Mouse (Mus musculus): ENCODE measurements around the gene Eef1b2. TPM values are rescaled to one million over a fixed set of nuclear protein-coding genes. Genes with fewer than 3 reads are reported as not detected.

Eef1b2 gene
- total and polyA plus RNA-seq, 2 experiments from 2014 or later: 227 to 291 TPM

DNA sequence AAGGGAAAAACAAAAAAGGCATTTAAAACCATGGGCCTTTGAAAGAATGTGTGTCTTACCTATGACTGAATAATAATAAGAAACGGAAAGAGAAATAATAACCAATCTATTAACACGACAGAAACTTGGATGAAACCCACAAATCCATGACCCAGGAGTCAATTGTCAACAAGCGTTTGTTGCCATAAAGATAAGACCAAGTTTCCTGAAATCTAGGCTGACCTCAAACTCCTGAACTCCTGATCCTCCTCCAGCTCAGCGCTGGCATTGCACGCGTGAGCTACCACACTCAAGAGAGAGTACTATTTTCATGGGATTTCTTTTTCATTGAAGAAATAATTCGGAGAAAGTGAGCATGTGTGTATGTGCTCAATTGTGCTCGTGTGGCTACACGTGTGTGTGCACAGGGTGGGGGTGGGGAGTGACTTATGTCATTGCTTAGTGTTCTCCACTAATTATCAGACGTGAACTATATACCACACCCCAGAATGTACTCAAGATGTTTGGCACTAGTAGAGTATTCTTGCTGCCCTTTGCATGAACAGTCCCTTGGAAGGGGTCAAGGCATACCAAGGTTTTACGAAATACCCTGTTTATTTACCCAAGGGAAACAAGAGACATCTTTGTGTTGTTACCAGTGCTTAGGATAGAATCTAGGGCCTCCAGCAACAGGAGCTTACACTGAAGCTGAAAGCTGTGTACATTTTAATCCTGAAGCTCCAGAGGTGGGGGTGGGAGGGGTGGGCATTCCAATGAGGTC lies 15.9 kb downstream of the Eef1b2 start:
- H3K4me3 ChIP-seq (ENCODE audit: low read depth, low read length): no peak overlapping the region
- TF ChIP-seq EP300 (IDR thresholded peaks at IDR 0.05; ENCODE audit: low read depth) (no peak), CTCF (IDR thresholded peaks at IDR 0.05; ENCODE audit: low read depth) (no peak)
- H3K9ac ChIP-seq (replicated peaks; ENCODE audit: low read depth, low read length): no peak overlapping the region
- H3K4me1 ChIP-seq (ENCODE audit: control insufficient read depth, insufficient read depth): no peaks in the 10 kb centered on the region; the same call in 1 of the 2 replicates
- WGBS: 66% methylated on average over 11 of the region's 11 CpGs
- no peak for ATAC-seq (ENCODE audit: insufficient read depth, low read depth)
- no peaks in the 10 kb centered on the region for H3K36me3 ChIP-seq (replicated peaks; ENCODE audit: control insufficient read depth, insufficient read depth, low read length)
- no peaks in the 10 kb centered on the region for H3K9me3 ChIP-seq (replicated peaks; ENCODE audit: control insufficient read depth, low read length)
- no peak for DNase-seq (ENCODE audit: low spot score)
- no peak overlapping the region for H3K27ac ChIP-seq (ENCODE audit: low read depth)
- no peak overlapping the region for H3K4me2 ChIP-seq (ENCODE audit: low read depth, low read length)
- H3K27me3 ChIP-seq (ENCODE audit: control insufficient read depth, insufficient read depth, low read length): no peaks in the 10 kb centered on the region

DNA sequence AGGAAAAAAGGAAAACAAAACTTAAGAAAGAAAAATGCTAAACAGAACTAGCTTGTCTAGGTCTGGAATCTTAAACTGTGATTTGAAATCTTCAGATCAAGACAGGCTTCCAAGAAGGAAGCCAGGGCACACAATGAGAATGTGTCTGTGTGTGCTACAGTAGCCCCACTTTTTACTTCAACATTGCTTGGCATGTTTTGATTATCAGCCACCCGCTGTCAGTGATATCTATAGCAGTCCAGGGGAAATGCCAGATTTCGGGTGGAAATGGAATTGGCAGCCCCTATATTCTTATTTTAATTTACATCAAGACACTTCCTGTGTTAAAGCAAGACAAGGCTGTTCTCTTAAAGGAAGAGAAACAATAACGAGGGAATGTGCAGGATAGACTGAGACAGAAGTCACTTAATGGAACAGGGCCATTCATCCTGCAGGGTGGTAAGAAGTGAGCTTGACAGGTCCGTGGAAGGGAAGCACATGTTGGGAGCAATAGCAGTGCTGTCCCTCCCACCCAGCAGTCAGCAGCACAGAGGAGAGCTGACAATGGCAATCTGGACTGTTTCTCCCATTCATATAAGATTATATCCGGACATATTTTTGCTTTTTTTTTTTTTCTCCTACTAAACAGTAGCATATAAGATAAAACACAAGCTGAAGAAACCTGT lies 19.4 kb downstream of the Eef1b2 start:
- Histone ChIP-seq H3K4me3 (ENCODE audit: low read depth, low read length) (no peak overlapping the region), H3K9me3 (replicated peaks; ENCODE audit: control insufficient read depth, low read length) (no peaks in the 10 kb centered on the region), H3K4me2 (ENCODE audit: low read depth, low read length) (no peak overlapping the region), H3K9ac (replicated peaks; ENCODE audit: low read depth, low read length) (no peak overlapping the region), H3K36me3 (replicated peaks; ENCODE audit: control insufficient read depth, insufficient read depth, low read length) (no peaks in the 10 kb centered on the region), H3K27ac (ENCODE audit: low read depth) (no peak overlapping the region), H3K4me1 (ENCODE audit: control insufficient read depth, insufficient read depth) (no peaks in the 10 kb centered on the region; the same call in 1 of the 2 replicates), H3K27me3 (ENCODE audit: control insufficient read depth, insufficient read depth, low read length) (no peaks in the 10 kb centered on the region)
- ATAC-seq (ENCODE audit: insufficient read depth, low read depth): no peak
- no peak for TF ChIP-seq EP300 (IDR thresholded peaks at IDR 0.05; ENCODE audit: low read depth)
- TF ChIP-seq CTCF (IDR thresholded peaks at IDR 0.05; ENCODE audit: low read depth): no peak
- DNase-seq (ENCODE audit: low spot score): no peak
- 32% methylated on average over 5 of the region's 5 CpGs for WGBS

DNA sequence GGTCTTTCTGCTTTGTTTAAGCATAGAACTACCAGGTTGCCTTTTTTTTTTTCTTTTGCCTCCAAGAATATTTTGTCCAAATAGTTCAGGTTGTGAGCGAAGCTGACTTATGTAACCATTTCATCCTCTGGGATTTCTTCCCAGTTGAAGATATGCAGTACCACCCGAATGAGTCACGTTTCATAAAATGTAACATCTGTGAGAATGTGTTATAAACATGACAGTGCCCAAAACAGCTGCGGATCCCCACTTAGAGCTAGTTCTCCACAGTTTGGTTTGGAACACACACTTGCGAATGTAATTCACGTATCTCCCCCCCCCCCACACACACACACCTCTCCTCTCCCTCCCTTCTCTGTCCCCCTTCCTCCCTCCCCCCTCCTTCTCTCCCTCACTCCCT lies 22.8 kb downstream of the Eef1b2 start:
- DNase-seq (ENCODE audit: low spot score): no peak
- Histone ChIP-seq H3K4me3 (ENCODE audit: low read depth, low read length) (no peak overlapping the region), H3K4me2 (ENCODE audit: low read depth, low read length) (no peak overlapping the region), H3K9me3 (replicated peaks; ENCODE audit: control insufficient read depth, low read length) (no peaks in the 10 kb centered on the region), H3K27me3 (ENCODE audit: control insufficient read depth, insufficient read depth, low read length) (no peaks in the 10 kb centered on the region), H3K4me1 (ENCODE audit: control insufficient read depth, insufficient read depth) (no peaks in the 10 kb centered on the region), H3K36me3 (replicated peaks; ENCODE audit: control insufficient read depth, insufficient read depth, low read length) (no peaks in the 10 kb centered on the region), H3K27ac (ENCODE audit: low read depth) (no peak overlapping the region), H3K9ac (replicated peaks; ENCODE audit: low read depth, low read length) (no peak overlapping the region)
- WGBS: 83% methylated on average over 6 of the region's 6 CpGs
- TF ChIP-seq CTCF (IDR thresholded peaks at IDR 0.05; ENCODE audit: low read depth) (no peak), EP300 (IDR thresholded peaks at IDR 0.05; ENCODE audit: low read depth) (no peak)
- ATAC-seq (ENCODE audit: insufficient read depth, low read depth): no peak

DNA sequence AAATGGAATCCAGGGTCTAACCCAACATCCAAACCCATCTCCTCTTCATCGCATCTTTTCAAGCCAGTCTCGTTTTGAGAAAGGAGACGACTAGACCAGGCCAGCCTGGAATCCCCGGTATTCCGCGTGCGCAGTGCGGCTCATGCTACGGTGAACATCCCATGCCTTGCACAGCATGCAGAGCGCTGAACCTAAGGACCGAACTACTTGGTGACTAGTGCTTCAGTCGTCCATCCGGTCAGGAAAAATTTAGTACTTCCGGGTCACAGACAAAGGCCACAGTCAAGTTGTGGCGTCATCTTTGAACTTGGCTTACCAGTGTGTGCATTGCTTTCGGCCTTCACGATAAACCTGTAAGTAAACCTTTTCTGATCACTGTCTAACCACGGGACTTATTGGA lies 23.7 kb downstream of the Eef1b2 start:
- H3K9ac ChIP-seq (replicated peaks; ENCODE audit: low read depth, low read length): no peak overlapping the region
- TF ChIP-seq CTCF (IDR thresholded peaks at IDR 0.05; ENCODE audit: low read depth) (no peak), EP300 (IDR thresholded peaks at IDR 0.05; ENCODE audit: low read depth) (no peak)
- H3K27me3 ChIP-seq (ENCODE audit: control insufficient read depth, insufficient read depth, low read length): no peaks in the 10 kb centered on the region
- no peaks in the 10 kb centered on the region for H3K36me3 ChIP-seq (replicated peaks; ENCODE audit: control insufficient read depth, insufficient read depth, low read length)
- ATAC-seq (ENCODE audit: insufficient read depth, low read depth): no peak
- WGBS: 92% methylated on average over 18 of the region's 18 CpGs
- H3K4me2 ChIP-seq (ENCODE audit: low read depth, low read length): no peak overlapping the region
- H3K4me3 ChIP-seq (ENCODE audit: low read depth, low read length): no peak overlapping the region
- H3K9me3 ChIP-seq (replicated peaks; ENCODE audit: control insufficient read depth, low read length): no peaks in the 10 kb centered on the region
- DNase-seq (ENCODE audit: low spot score): no peak
- H3K4me1 ChIP-seq (ENCODE audit: control insufficient read depth, insufficient read depth): no peaks in the 10 kb centered on the region
- no peak overlapping the region for H3K27ac ChIP-seq (ENCODE audit: low read depth)

DNA sequence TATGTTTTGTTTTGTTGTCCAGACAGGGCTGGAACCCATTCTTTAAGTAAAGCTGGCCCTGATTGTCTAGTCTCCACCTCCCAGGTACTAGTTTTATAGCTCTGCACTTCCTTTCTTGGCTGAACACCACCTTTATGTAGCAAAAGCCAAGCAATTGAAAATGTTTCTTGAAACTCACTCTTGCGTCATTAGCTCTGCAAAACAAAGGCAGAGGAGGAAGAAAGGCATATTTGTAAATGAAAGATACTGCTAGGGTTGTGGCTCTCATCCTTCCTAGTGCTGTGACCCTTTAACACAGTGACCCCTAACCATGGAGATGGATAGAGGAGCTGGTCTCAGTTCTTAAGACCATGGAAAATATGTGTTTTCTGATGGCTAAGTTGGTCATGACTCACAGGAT lies 25.0 kb downstream of the Eef1b2 start:
- WGBS: 71% methylated on average over 1 of the region's 1 CpGs
- ATAC-seq (ENCODE audit: insufficient read depth, low read depth) (no peak), DNase-seq (ENCODE audit: low spot score) (no peak)
- TF ChIP-seq EP300 (IDR thresholded peaks at IDR 0.05; ENCODE audit: low read depth) (no peak), CTCF (IDR thresholded peaks at IDR 0.05; ENCODE audit: low read depth) (no peak)
- Histone ChIP-seq H3K9me3 (replicated peaks; ENCODE audit: control insufficient read depth, low read length) (no peaks in the 10 kb centered on the region), H3K27me3 (ENCODE audit: control insufficient read depth, insufficient read depth, low read length) (no peaks in the 10 kb centered on the region), H3K4me3 (ENCODE audit: low read depth, low read length) (no peak overlapping the region), H3K27ac (ENCODE audit: low read depth) (no peak overlapping the region), H3K4me2 (ENCODE audit: low read depth, low read length) (no peak overlapping the region), H3K9ac (replicated peaks; ENCODE audit: low read depth, low read length) (no peak overlapping the region), H3K4me1 (ENCODE audit: control insufficient read depth, insufficient read depth) (no peaks in the 10 kb centered on the region), H3K36me3 (replicated peaks; ENCODE audit: control insufficient read depth, insufficient read depth, low read length) (no peaks in the 10 kb centered on the region)
